Mouse (Mus musculus): ENCODE data around the gene Pi4ka. TPM values are rescaled to one million over a fixed set of nuclear protein-coding genes. Genes with fewer than 3 reads are reported as not detected.

The Pi4ka gene
- polyA plus RNA-seq, 1 experiment from 2014 or later = 58.1 TPM

DNA sequence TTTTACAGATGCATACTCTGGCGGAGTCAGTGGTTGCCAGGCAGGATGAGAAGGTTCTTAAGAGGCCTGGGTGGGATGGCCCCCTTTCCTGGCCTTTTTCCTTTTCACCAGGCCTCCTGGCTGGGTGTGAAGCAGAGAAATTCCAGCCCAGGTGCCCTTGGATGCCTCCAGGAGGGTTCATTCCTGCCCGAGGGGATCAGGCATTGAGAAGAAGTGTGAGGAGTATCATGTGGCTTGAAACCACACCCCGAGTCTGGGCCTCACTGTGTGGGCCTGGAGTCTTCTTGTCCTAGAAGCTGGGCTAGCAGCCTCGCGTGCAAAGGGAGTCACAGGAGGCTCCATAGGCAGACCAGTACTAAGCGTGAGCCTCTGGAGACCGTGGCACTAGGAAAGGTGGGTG, 153.3 kb downstream of the Pi4ka start:
- no peak overlapping the region for H3K9ac ChIP-seq (ENCODE audit: low read depth, low read length)
- peaks cover 11% of the 10 kb centered on the region for H3K36me3 ChIP-seq (ENCODE audit: control insufficient read depth, insufficient read depth, low read length)
- H3K27ac ChIP-seq (ENCODE audit: low read depth, low read length) = no peak overlapping the region
- H3K9me3 ChIP-seq (ENCODE audit: control insufficient read depth, low read length) = no peaks in the 10 kb centered on the region
- no peak overlapping the region for H3K4me2 ChIP-seq (ENCODE audit: low read length)
- H3K4me3 ChIP-seq (ENCODE audit: low read length) = no peak overlapping the region
- H3K27me3 ChIP-seq (replicated peaks; ENCODE audit: control insufficient read depth, insufficient read depth, low read length) = no peaks in the 10 kb centered on the region
- WGBS = 69% methylated on average over 7 of the region's 7 CpGs
- H3K4me1 ChIP-seq (ENCODE audit: control insufficient read depth, insufficient read depth, low read depth, low read length) = peaks cover 21% of the 10 kb centered on the region
- no peak for ATAC-seq

DNA sequence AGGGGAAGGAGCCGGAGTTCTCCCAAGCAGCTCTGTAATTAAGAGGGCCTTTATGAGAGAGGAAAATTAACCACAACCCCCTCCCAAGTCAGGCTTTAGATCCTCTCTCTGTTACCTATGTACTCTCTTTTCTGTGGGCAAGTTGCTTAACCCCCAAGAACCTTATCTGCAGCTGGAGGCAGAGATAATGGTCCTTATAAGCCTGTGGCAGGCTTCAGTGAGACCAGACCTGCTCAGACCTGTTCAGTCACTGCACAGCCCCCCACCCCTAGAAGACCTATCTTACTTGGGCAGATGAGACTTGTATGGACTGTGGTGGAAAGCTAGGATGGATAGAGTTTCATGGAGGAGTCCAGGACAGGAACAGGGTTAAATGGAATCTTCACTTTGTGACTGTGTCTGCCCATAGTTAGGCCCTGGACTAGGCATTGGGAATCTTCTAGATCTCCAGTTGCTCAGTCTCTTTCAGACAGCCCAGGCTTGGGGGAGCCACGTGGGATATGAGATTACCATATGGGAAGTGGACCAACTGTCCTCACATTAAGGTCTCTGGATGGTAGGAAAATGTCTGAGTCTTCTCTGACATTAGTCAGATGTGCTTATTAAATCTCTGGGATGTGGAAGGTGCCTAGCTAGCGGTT, 153.9 kb downstream of the Pi4ka start:
- no peak overlapping the region for H3K4me3 ChIP-seq (ENCODE audit: low read length)
- no peak overlapping the region for H3K27ac ChIP-seq (ENCODE audit: low read depth, low read length)
- peaks cover 7% of the 10 kb centered on the region for H3K36me3 ChIP-seq (ENCODE audit: control insufficient read depth, insufficient read depth, low read length)
- WGBS = 73% methylated on average over 3 of the region's 3 CpGs
- H3K4me1 ChIP-seq (ENCODE audit: control insufficient read depth, insufficient read depth, low read depth, low read length) = peaks cover 21% of the 10 kb centered on the region
- no peak overlapping the region for H3K4me2 ChIP-seq (ENCODE audit: low read length)
- H3K27me3 ChIP-seq (replicated peaks; ENCODE audit: control insufficient read depth, insufficient read depth, low read length) = no peaks in the 10 kb centered on the region
- H3K9me3 ChIP-seq (ENCODE audit: control insufficient read depth, low read length) = no peaks in the 10 kb centered on the region
- no peak overlapping the region for H3K9ac ChIP-seq (ENCODE audit: low read depth, low read length)
- ATAC-seq = 0 out of 2 replicates have a peak, but pooled peaks have one; percentile 26

DNA sequence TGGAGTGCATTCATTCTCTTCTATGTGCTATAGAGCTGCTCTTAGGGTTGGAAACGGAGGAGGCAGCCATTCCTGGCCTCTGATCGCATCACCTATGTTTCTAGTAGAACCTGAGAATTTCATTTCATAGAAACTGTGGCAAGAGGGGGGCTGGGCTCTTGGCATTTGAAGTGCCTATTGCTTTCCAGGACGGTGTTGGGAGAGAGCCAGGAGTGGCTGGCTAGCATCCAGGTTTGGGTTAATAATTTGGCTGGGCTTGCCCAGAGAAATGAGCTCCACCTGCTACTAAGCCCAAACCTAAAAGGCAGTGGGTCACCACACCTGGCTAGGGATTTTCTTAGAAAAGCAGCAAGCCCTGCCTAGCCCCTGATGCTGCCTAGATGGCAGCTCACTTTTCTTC, 154.6 kb downstream of the Pi4ka start:
- no peaks in the 10 kb centered on the region for H3K27me3 ChIP-seq (replicated peaks; ENCODE audit: control insufficient read depth, insufficient read depth, low read length)
- H3K36me3 ChIP-seq (ENCODE audit: control insufficient read depth, insufficient read depth, low read length) = peaks cover 3% of the 10 kb centered on the region; the same call in 1 of the 2 replicates
- no peak overlapping the region for H3K4me2 ChIP-seq (ENCODE audit: low read length)
- H3K27ac ChIP-seq (ENCODE audit: low read depth, low read length) = no peak overlapping the region
- no peak overlapping the region for H3K4me3 ChIP-seq (ENCODE audit: low read length)
- peaks cover 21% of the 10 kb centered on the region for H3K4me1 ChIP-seq (ENCODE audit: control insufficient read depth, insufficient read depth, low read depth, low read length)
- peak; percentile 28; the same call in 1 of the 2 replicates for ATAC-seq
- H3K9me3 ChIP-seq (ENCODE audit: control insufficient read depth, low read length) = no peaks in the 10 kb centered on the region
- WGBS = 57% methylated on average over 3 of the region's 3 CpGs
- H3K9ac ChIP-seq (ENCODE audit: low read depth, low read length) = no peak overlapping the region

DNA sequence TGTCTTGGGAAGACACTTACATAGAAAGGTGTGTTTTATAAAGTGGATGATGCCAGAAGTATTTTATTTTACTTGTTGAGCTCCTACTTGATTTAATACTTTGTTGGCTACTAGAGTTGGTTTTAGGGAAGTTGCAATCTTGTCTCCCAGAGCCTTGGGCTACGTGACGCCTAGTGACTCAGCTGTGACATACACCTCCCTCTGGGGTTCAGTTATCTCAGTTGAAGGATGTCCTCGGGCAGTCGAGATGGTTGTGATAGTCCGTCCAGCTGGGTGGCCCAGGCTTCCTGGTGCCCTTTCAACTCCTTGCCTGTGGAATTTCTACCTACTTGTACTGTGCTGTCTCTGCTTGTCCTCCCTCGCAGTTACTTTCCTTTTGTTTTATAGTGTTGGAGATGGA, 157.0 kb downstream of the Pi4ka start:
- Histone ChIP-seq H3K4me1 (ENCODE audit: control insufficient read depth, insufficient read depth, low read depth, low read length) (peaks cover 20% of the 10 kb centered on the region), H3K4me2 (ENCODE audit: low read length) (no peak overlapping the region), H3K9me3 (ENCODE audit: control insufficient read depth, low read length) (no peaks in the 10 kb centered on the region), H3K4me3 (ENCODE audit: low read length) (no peak overlapping the region), H3K27ac (ENCODE audit: low read depth, low read length) (no peak overlapping the region), H3K36me3 (ENCODE audit: control insufficient read depth, insufficient read depth, low read length) (no peaks in the 10 kb centered on the region), H3K9ac (ENCODE audit: low read depth, low read length) (no peak overlapping the region), H3K27me3 (replicated peaks; ENCODE audit: control insufficient read depth, insufficient read depth, low read length) (no peaks in the 10 kb centered on the region)
- ATAC-seq = no peak
- WGBS = 68% methylated on average over 6 of the region's 6 CpGs

DNA sequence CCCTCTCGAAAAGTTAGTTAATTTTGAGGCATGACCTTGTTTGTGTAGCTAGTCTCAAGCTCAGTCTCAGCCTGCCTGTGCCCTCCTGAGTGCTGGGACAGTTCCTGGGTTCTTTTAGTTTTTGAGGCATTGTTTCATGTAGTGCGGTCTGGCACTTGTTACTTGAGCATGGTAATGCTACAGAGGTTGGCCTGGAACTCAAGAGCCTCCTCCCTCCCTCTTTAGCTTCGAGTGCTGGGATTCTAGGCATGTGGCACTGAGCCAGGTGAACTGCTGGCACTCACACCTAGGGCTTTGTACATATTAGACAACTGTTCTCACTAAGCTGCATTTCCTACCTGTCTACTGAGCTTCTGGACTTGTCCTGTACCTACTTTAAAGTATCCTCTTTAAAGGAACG, 158.4 kb downstream of the Pi4ka start:
- no peaks in the 10 kb centered on the region for H3K9me3 ChIP-seq (ENCODE audit: control insufficient read depth, low read length)
- H3K4me3 ChIP-seq (ENCODE audit: low read length) = no peak overlapping the region
- WGBS = 72% methylated on average over 4 of the region's 4 CpGs

DNA sequence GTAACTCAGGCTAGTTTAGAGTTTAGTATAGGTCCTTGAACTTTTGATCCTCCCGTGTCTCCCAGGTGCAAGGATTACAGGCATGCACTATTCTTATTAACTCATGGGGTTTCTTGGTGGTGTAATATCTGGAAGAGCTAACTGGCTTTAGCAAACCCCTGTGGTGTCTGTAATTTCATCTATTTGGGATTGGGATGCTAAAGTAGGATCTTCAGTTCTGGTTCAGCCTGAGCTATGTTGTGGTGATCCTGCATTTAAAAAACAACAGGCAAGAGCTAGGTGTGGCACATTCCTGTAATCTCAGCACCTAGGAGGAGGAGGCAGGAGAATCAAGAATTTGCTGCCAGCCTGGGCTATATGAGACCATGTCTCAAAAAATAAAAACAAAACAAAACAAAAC, 161.1 kb downstream of the Pi4ka start:
- H3K4me2 ChIP-seq (ENCODE audit: low read length) = no peak overlapping the region
- H3K4me3 ChIP-seq (ENCODE audit: low read length) = no peak overlapping the region
- H3K27ac ChIP-seq (ENCODE audit: low read depth, low read length) = no peak overlapping the region
- H3K36me3 ChIP-seq (ENCODE audit: control insufficient read depth, insufficient read depth, low read length) = no peaks in the 10 kb centered on the region
- no peaks in the 10 kb centered on the region for H3K9me3 ChIP-seq (ENCODE audit: control insufficient read depth, low read length)
- ATAC-seq = no peak
- no peaks in the 10 kb centered on the region; the same call in none of the 2 replicates for H3K4me1 ChIP-seq (ENCODE audit: control insufficient read depth, insufficient read depth, low read depth, low read length)
- 88% methylated on average over 1 of the region's 1 CpGs for WGBS
- no peak overlapping the region for H3K9ac ChIP-seq (ENCODE audit: low read depth, low read length)
- no peaks in the 10 kb centered on the region for H3K27me3 ChIP-seq (replicated peaks; ENCODE audit: control insufficient read depth, insufficient read depth, low read length)

More for the DNA sequence above, 158.4 kb downstream of the Pi4ka start:
- Histone ChIP-seq H3K9ac (ENCODE audit: low read depth, low read length) (no peak overlapping the region), H3K4me2 (ENCODE audit: low read length) (no peak overlapping the region), H3K27me3 (replicated peaks; ENCODE audit: control insufficient read depth, insufficient read depth, low read length) (no peaks in the 10 kb centered on the region), H3K4me1 (ENCODE audit: control insufficient read depth, insufficient read depth, low read depth, low read length) (peaks cover 12% of the 10 kb centered on the region), H3K36me3 (ENCODE audit: control insufficient read depth, insufficient read depth, low read length) (no peaks in the 10 kb centered on the region), H3K27ac (ENCODE audit: low read depth, low read length) (no peak overlapping the region; the same call in 1 of the 2 replicates)
- no peak for ATAC-seq

DNA sequence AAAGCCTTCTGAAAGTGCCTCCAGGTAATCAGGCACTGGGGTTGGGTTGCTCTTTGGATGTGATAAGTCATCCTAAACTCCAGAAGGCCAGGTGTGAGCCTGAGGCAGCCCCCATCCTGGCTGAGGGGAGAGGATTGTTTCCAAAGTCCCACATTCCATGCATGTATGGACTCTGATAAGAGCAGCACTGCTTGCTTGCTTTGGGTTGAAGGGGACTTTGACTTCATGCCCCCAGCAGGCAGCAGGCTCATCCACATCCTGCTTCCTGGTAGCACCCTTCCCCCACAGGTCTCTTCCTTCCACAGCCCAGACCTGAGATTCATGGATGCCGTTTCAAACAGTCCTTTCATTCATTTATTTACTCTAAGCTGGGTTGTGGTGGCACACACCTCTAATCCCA, 162.4 kb downstream of the Pi4ka start:
- ATAC-seq = no peak
- Histone ChIP-seq H3K9ac (ENCODE audit: low read depth, low read length) (no peak overlapping the region), H3K36me3 (ENCODE audit: control insufficient read depth, insufficient read depth, low read length) (no peaks in the 10 kb centered on the region), H3K27me3 (replicated peaks; ENCODE audit: control insufficient read depth, insufficient read depth, low read length) (no peaks in the 10 kb centered on the region), H3K4me3 (ENCODE audit: low read length) (no peak overlapping the region), H3K27ac (ENCODE audit: low read depth, low read length) (no peak overlapping the region), H3K9me3 (ENCODE audit: control insufficient read depth, low read length) (no peaks in the 10 kb centered on the region), H3K4me2 (ENCODE audit: low read length) (no peak overlapping the region), H3K4me1 (ENCODE audit: control insufficient read depth, insufficient read depth, low read depth, low read length) (peaks cover 4% of the 10 kb centered on the region)
- 84% methylated on average over 1 of the region's 1 CpGs for WGBS

DNA sequence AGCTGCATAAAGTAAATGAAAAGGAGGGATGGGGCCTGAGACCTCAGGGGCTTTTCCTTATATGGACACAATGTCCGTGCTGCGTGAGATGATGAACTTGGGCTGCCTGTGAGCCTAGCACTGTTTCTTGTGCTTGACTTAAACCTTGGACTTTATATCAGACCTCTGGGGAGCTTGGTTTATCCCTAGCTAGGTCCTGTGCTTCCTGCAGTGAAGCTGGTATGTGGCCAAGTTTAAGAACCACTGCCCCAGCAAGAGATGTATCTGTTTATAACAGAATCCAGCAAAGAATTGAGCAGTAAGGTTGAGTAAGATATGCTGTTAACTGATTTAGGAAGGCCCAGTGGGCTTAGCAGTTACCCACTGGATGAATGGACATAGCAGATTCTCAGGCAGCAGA, 166.7 kb downstream of the Pi4ka start:
- no peak overlapping the region for H3K4me2 ChIP-seq (ENCODE audit: low read length)
- peaks cover 21% of the 10 kb centered on the region for H3K4me1 ChIP-seq (ENCODE audit: control insufficient read depth, insufficient read depth, low read depth, low read length)
- H3K9ac ChIP-seq (ENCODE audit: low read depth, low read length) = no peak overlapping the region
- 84% methylated on average over 2 of the region's 2 CpGs for WGBS
- no peaks in the 10 kb centered on the region for H3K36me3 ChIP-seq (ENCODE audit: control insufficient read depth, insufficient read depth, low read length)
- H3K4me3 ChIP-seq (ENCODE audit: low read length) = no peak overlapping the region
- no peak overlapping the region for H3K27ac ChIP-seq (ENCODE audit: low read depth, low read length)
- no peaks in the 10 kb centered on the region for H3K9me3 ChIP-seq (ENCODE audit: control insufficient read depth, low read length)
- no peaks in the 10 kb centered on the region for H3K27me3 ChIP-seq (replicated peaks; ENCODE audit: control insufficient read depth, insufficient read depth, low read length)
- ATAC-seq = no peak

DNA sequence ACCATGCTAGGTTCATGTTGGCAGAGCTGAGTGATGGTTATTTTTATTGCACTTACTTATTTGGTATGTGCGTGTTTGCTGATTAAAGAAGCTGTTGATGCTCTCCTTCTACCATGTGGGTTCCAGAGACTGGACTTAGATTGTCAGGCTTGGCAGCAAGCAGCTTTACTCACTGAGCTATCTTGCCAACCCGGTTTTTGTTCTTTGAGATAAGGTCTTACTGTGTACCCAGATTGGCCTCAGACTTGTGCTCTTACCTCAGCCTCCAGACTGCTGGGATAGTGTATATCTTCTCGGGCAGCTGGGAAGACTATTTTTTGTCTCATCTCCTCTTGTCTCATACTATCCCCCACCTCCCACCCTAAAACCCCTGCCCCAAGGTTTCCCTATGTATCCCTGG, 168.5 kb downstream of the Pi4ka start:
- no peaks in the 10 kb centered on the region for H3K36me3 ChIP-seq (ENCODE audit: control insufficient read depth, insufficient read depth, low read length)
- no peak overlapping the region for H3K27ac ChIP-seq (ENCODE audit: low read depth, low read length)
- no peaks in the 10 kb centered on the region for H3K9me3 ChIP-seq (ENCODE audit: control insufficient read depth, low read length)
- ATAC-seq = no peak
- H3K27me3 ChIP-seq (replicated peaks; ENCODE audit: control insufficient read depth, insufficient read depth, low read length) = no peaks in the 10 kb centered on the region
- no peak overlapping the region for H3K9ac ChIP-seq (ENCODE audit: low read depth, low read length)
- H3K4me2 ChIP-seq (ENCODE audit: low read length) = no peak overlapping the region
- peaks cover 21% of the 10 kb centered on the region for H3K4me1 ChIP-seq (ENCODE audit: control insufficient read depth, insufficient read depth, low read depth, low read length)
- H3K4me3 ChIP-seq (ENCODE audit: low read length) = no peak overlapping the region
- WGBS = 92% methylated on average over 3 of the region's 3 CpGs

Data from hindbrain, embryonic 16.5 days (tissue).